Mouse (Mus musculus): ENCODE results near the gene Sphk1. TPM values are rescaled to one million over a fixed set of nuclear protein-coding genes. Genes with fewer than 3 reads are reported as not detected.

Sphk1 gene
- polyA plus RNA-seq, 1 experiment from 2014 or later: 5.0 TPM

GRCm38 (mm10) chr11:116574982-116575381, 44.3 kb downstream of the Sphk1 start:
- H3K9me3 ChIP-seq (replicated peaks; ENCODE audit: control insufficient read depth, low read length): no peaks in the 10 kb centered on the region
- no peaks in the 10 kb centered on the region for H3K27me3 ChIP-seq (ENCODE audit: control insufficient read depth, insufficient read depth, low read length)
- H3K9ac ChIP-seq (replicated peaks; ENCODE audit: low read length): no peak overlapping the region
- WGBS: 70% methylated on average over 6 of the region's 6 CpGs
- ATAC-seq (replicated peaks; ENCODE audit: insufficient number of reproducible peaks, low FRiP score, low TSS enrichment, low read depth) (no peak), DNase-seq (ENCODE audit: low spot score) (no peak)
- H3K27ac ChIP-seq (replicated peaks; ENCODE audit: low read depth, low read length): no peak overlapping the region
- H3K4me3 ChIP-seq (ENCODE audit: low read depth, low read length): no peak overlapping the region
- no peaks in the 10 kb centered on the region for H3K36me3 ChIP-seq (replicated peaks; ENCODE audit: control insufficient read depth, insufficient read depth, low read depth, low read length)
- no peaks in the 10 kb centered on the region for H3K4me1 ChIP-seq (ENCODE audit: control insufficient read depth, insufficient read depth, low read length)
- H3K4me2 ChIP-seq (ENCODE audit: low read depth, low read length): no peak overlapping the region

DNA sequence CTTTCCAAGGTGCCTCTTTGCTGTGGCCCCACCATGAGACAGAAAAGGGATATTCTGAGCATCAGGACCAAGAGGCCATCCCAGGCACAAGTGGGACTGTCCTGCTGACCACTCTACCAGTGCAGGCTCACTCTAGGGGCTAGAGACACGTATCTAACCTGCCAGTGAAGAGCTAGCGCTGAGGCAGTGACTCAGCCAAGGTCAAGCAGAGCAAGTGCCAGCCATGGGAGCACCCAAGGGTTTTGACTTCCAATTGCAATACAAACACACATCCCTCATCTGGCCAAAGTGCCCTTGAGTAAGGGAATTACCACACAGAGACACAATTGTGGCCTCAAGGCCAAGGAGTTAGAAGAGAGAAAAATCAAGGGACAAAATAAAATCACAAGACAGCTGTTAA, 44.7 kb downstream of the Sphk1 start:
- Histone ChIP-seq H3K36me3 (replicated peaks; ENCODE audit: control insufficient read depth, insufficient read depth, low read depth, low read length) (no peaks in the 10 kb centered on the region), H3K9ac (replicated peaks; ENCODE audit: low read length) (no peak overlapping the region), H3K4me2 (ENCODE audit: low read depth, low read length) (no peak overlapping the region), H3K27ac (replicated peaks; ENCODE audit: low read depth, low read length) (no peak overlapping the region), H3K4me3 (ENCODE audit: low read depth, low read length) (no peak overlapping the region), H3K9me3 (replicated peaks; ENCODE audit: control insufficient read depth, low read length) (no peaks in the 10 kb centered on the region), H3K27me3 (ENCODE audit: control insufficient read depth, insufficient read depth, low read length) (no peaks in the 10 kb centered on the region), H3K4me1 (ENCODE audit: control insufficient read depth, insufficient read depth, low read length) (peaks cover 2% of the 10 kb centered on the region; the same call in 1 of the 2 replicates)
- ATAC-seq (replicated peaks; ENCODE audit: insufficient number of reproducible peaks, low FRiP score, low TSS enrichment, low read depth) (no peak), DNase-seq (ENCODE audit: low spot score) (no peak)
- 76% methylated on average over 2 of the region's 2 CpGs for WGBS

GRCm38 (mm10) chr11:116579280-116579679, 48.6 kb downstream of the Sphk1 start:
- Histone ChIP-seq H3K27ac (replicated peaks; ENCODE audit: low read depth, low read length) (no peak overlapping the region), H3K36me3 (replicated peaks; ENCODE audit: control insufficient read depth, insufficient read depth, low read depth, low read length) (no peaks in the 10 kb centered on the region), H3K4me3 (ENCODE audit: low read depth, low read length) (no peak overlapping the region), H3K9ac (replicated peaks; ENCODE audit: low read length) (no peak overlapping the region), H3K4me1 (ENCODE audit: control insufficient read depth, insufficient read depth, low read length) (peaks cover 2% of the 10 kb centered on the region; the same call in 1 of the 2 replicates), H3K4me2 (ENCODE audit: low read depth, low read length) (no peak overlapping the region), H3K9me3 (replicated peaks; ENCODE audit: control insufficient read depth, low read length) (no peaks in the 10 kb centered on the region), H3K27me3 (ENCODE audit: control insufficient read depth, insufficient read depth, low read length) (no peaks in the 10 kb centered on the region)
- WGBS: 94% methylated on average over 3 of the region's 3 CpGs
- no peak for DNase-seq (ENCODE audit: low spot score)
- ATAC-seq (replicated peaks; ENCODE audit: insufficient number of reproducible peaks, low FRiP score, low TSS enrichment, low read depth): no peak

DNA sequence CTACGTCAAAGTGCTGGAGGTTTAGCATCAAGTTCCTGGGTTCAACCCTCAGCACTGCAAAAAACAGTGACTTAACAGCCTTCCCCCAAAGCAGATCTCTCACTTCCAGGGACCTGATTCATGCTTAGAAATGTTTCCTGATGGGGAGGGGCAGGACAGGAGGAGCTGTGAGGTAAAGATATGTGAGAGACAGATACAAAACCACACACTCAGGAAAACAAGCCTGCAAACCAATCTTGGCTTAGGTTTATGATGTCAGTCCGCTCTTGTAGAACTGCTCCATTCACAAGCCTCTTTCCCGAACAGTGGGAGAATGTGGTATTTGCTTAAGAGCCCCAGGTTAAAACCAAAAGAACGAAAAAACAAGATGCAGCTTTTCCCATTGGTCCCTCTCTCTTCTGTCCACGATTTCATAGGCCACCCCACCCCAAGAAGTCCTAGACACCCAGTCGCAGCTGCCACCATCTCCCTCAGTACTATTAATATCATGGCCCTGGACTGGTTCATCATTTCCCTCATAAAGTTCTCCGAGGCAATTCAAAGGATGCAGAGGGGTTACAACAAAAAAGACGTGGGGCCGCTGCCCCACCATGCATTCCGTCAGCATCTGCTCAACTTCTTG, 49.4 kb downstream of the Sphk1 start:
- Histone ChIP-seq H3K4me3 (ENCODE audit: low read depth, low read length) (peak overlapping the region; percentile 93), H3K9ac (replicated peaks; ENCODE audit: low read length) (peak overlapping the region; percentile 94), H3K36me3 (replicated peaks; ENCODE audit: control insufficient read depth, insufficient read depth, low read depth, low read length) (no peaks in the 10 kb centered on the region), H3K4me1 (ENCODE audit: control insufficient read depth, insufficient read depth, low read length) (peaks cover 2% of the 10 kb centered on the region; the same call in 1 of the 2 replicates), H3K9me3 (replicated peaks; ENCODE audit: control insufficient read depth, low read length) (no peaks in the 10 kb centered on the region), H3K4me2 (ENCODE audit: low read depth, low read length) (peak overlapping the region; percentile 80), H3K27me3 (ENCODE audit: control insufficient read depth, insufficient read depth, low read length) (no peaks in the 10 kb centered on the region), H3K27ac (replicated peaks; ENCODE audit: low read depth, low read length) (peak overlapping the region; percentile 73; the same call in 1 of the 2 replicates)
- ATAC-seq (replicated peaks; ENCODE audit: insufficient number of reproducible peaks, low FRiP score, low TSS enrichment, low read depth): no peak
- no peak for DNase-seq (ENCODE audit: low spot score)
- 26% methylated on average over 10 of the region's 10 CpGs for whole genome bisulfite sequencing

GRCm38 (mm10) chr11:116580711-116581375, 50.1 kb downstream of the Sphk1 start:
- WGBS: under 1% methylated on average over 71 of the region's 91 CpGs
- peak overlapping the region; percentile 93 for H3K4me3 ChIP-seq (ENCODE audit: low read depth, low read length)

GRCm38 (mm10) chr11:116581376-116581814, 50.7 kb downstream of the Sphk1 start, which contains the start of gene Ube2o:
Gene Ube2o (minus strand): TSS chr11:116581447.
- Histone ChIP-seq H3K36me3 (replicated peaks; ENCODE audit: control insufficient read depth, insufficient read depth, low read depth, low read length) (no peaks in the 10 kb centered on the region), H3K27me3 (ENCODE audit: control insufficient read depth, insufficient read depth, low read length) (no peaks in the 10 kb centered on the region), H3K4me3 (ENCODE audit: low read depth, low read length) (peak within 1 kb of the TSS; percentile 93), H3K27ac (replicated peaks; ENCODE audit: low read depth, low read length) (peak within 1 kb of the TSS; percentile 73), H3K4me2 (ENCODE audit: low read depth, low read length) (peak within 1 kb of the TSS; percentile 80), H3K9ac (replicated peaks; ENCODE audit: low read length) (peak within 1 kb of the TSS; percentile 94), H3K9me3 (replicated peaks; ENCODE audit: control insufficient read depth, low read length) (no peaks in the 10 kb centered on the region), H3K4me1 (ENCODE audit: control insufficient read depth, insufficient read depth, low read length) (peaks cover 2% of the 10 kb centered on the region; the same call in 1 of the 2 replicates)
- ATAC-seq (replicated peaks; ENCODE audit: insufficient number of reproducible peaks, low FRiP score, low TSS enrichment, low read depth): peak; percentile 50
- WGBS: 2% methylated on average over 38 of the region's 51 CpGs
- DNase-seq (ENCODE audit: low spot score): peak; percentile 90

More at GRCm38 (mm10) chr11:116580711-116581375, 50.1 kb downstream of the Sphk1 start:
- Histone ChIP-seq H3K9ac (replicated peaks; ENCODE audit: low read length) (peak overlapping the region; percentile 94), H3K9me3 (replicated peaks; ENCODE audit: control insufficient read depth, low read length) (no peaks in the 10 kb centered on the region), H3K4me1 (ENCODE audit: control insufficient read depth, insufficient read depth, low read length) (peaks cover 2% of the 10 kb centered on the region; the same call in 1 of the 2 replicates), H3K27me3 (ENCODE audit: control insufficient read depth, insufficient read depth, low read length) (no peaks in the 10 kb centered on the region), H3K4me2 (ENCODE audit: low read depth, low read length) (peak overlapping the region; percentile 80), H3K27ac (replicated peaks; ENCODE audit: low read depth, low read length) (peak overlapping the region; percentile 73), H3K36me3 (replicated peaks; ENCODE audit: control insufficient read depth, insufficient read depth, low read depth, low read length) (no peaks in the 10 kb centered on the region)
- ATAC-seq (replicated peaks; ENCODE audit: insufficient number of reproducible peaks, low FRiP score, low TSS enrichment, low read depth): peak; percentile 74
- peak; percentile 59 for DNase-seq (ENCODE audit: low spot score)

DNA sequence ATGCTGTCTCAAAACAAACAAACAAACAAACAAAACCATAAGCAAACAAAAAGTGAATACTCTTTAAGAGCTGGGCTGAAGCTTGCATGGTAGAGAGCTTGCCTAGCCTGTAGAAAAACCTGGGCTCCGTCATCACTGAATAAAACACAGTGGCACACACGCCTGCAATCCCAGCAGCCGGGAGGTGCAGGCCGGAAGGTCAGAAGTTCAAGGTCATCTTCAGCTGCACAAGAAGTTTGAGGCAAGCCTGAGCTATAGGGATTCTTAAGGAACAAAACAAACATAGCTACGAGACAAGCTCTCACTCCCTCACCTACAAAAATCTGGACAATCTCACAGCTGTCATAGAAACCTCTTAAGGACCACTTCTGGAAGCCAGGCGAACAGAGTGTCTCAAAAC, 55.0 kb downstream of the Sphk1 start:
- Histone ChIP-seq H3K27ac (replicated peaks; ENCODE audit: low read depth, low read length) (no peak overlapping the region), H3K36me3 (replicated peaks; ENCODE audit: control insufficient read depth, insufficient read depth, low read depth, low read length) (no peaks in the 10 kb centered on the region), H3K27me3 (ENCODE audit: control insufficient read depth, insufficient read depth, low read length) (no peaks in the 10 kb centered on the region), H3K9me3 (replicated peaks; ENCODE audit: control insufficient read depth, low read length) (no peaks in the 10 kb centered on the region), H3K4me2 (ENCODE audit: low read depth, low read length) (no peak overlapping the region), H3K4me3 (ENCODE audit: low read depth, low read length) (no peak overlapping the region), H3K9ac (replicated peaks; ENCODE audit: low read length) (no peak overlapping the region), H3K4me1 (ENCODE audit: control insufficient read depth, insufficient read depth, low read length) (no peaks in the 10 kb centered on the region; the same call in 1 of the 2 replicates)
- DNase-seq (ENCODE audit: low spot score) (no peak), ATAC-seq (replicated peaks; ENCODE audit: insufficient number of reproducible peaks, low FRiP score, low TSS enrichment, low read depth) (no peak)
- 67% methylated on average over 6 of the region's 6 CpGs for WGBS
